Mouse (Mus musculus) stomach, postnatal 0 days (tissue): ENCODE data around the gene Rbm34.

Experiments
- CTCF ChIP-seq: IDR thresholded peaks from 2 replicates; pipeline ENCODE4 v1.5.1; 2016; ENCODE audit warnings: antibody characterized with exemption, low read depth, mild to moderate bottlenecking, moderate library complexity
- EP300 ChIP-seq: optimal IDR thresholded peaks from 2 replicates; pipeline ENCODE3; 2016; ENCODE audit warnings: antibody characterized with exemption

DNA sequence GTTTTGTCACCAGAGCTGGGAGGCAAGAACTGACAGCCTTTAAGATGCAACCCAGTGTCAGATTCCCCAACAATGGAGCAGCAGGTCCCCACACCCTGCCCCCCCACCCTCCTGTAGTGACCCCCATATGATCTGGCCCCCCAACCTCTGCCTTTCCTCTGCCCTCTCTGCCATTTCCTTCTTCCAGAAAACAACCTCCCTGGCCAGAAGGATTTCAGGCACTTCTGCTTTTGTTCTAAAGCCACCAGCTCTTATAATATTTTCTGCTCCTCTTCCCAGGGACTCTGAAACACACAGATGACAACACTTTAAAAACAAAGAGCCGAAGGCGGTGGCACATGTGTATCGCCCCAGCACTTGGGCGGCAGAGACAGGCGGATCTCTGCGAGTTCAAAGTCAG is 50.5 kb downstream of the Rbm34 start:
- no peak for TF ChIP-seq CTCF
- TF ChIP-seq EP300, result no peak
